Mouse (Mus musculus) brown adipose tissue, adult 24 weeks (tissue): ENCODE data around the gene Nt5dc1. TPM values are rescaled to one million over a fixed set of nuclear protein-coding genes. Genes with fewer than 3 reads are reported as not detected.

Experiments
- polyA plus RNA-seq: library from polyadenylated mRNA; stranded (reverse); fragments of >200 nt; gene quantifications from 2 replicates; pipeline ENCODE4 v1.2.4, GENCODE M21; 2012; ENCODE audit not compliant: missing spikeins, insufficient read depth, insufficient read length

The Nt5dc1 gene
- polyA plus RNA-seq, 1 experiment, result 21.1 TPM

Other genes starting within 250 kb of the Nt5dc1 start
- gene Dse, start 210.8 kb downstream of the Nt5dc1 start, polyA plus RNA-seq, result 5.7 and 8.3 TPM in 2 replicates
- gene Tspyl1, start 136.4 kb downstream of the Nt5dc1 start, polyA plus RNA-seq, result 26.1 and 34.6 TPM in 2 replicates
- gene Tspyl4, start 121.1 kb downstream of the Nt5dc1 start, polyA plus RNA-seq, result 2.6 and 6.0 TPM in 2 replicates
- not detected in 2 replicates for gene Col10a1, start 28.6 kb downstream of the Nt5dc1 start, polyA plus RNA-seq
- gene Frk, start 64.8 kb upstream of the Nt5dc1 start, polyA plus RNA-seq, result 1.0 and 3.7 TPM in 2 replicates